Mouse (Mus musculus) gastrocnemius, adult 2 months (tissue): ENCODE results near the gene Mapk9. TPM values are rescaled to one million over a fixed set of nuclear protein-coding genes. Genes with fewer than 3 reads are reported as not detected.

Experiments
- DNase-seq: peaks from one replicate; pipeline ENCODE4 v3.0.0; 2022
- H3K27ac ChIP-seq: fragments of 200-600 bp; 2 replicates; pipeline ENCODE4 v1.8.1; 2022; ENCODE audit warnings: mild to moderate bottlenecking
- H3K4me3 ChIP-seq: fragments of 200-600 bp; 2 replicates; pipeline ENCODE4 v1.8.1; 2022; ENCODE audit warnings: mild to moderate bottlenecking, moderate library complexity
- CTCF ChIP-seq: fragments of 200-600 bp; IDR thresholded peaks from 2 replicates; pipeline ENCODE4 v1.8.1; 2022; ENCODE audit warnings: antibody characterized with exemption, mild to moderate bottlenecking, moderate library complexity
- intact Hi-C: fragments of 180-260 bp; cut with DNase I; formaldehyde crosslinking; loops from one replicate; pipeline ENCODE4 v1.15.1; 2025
- microRNA-seq: library from miRNA; unstranded; fragments of <30 nt; microRNA quantifications from one replicate; pipeline ENCODE4 v1.2.0, GENCODE M21; 2021
- total RNA-seq, 2 experiments: library from RNA; stranded (reverse); gene quantifications; 2 replicates each; pipeline ENCODE4 v1.2.3; 2021

Mapk9 gene
- total RNA-seq, 2 experiments from 2014 or later: 47.4 to 54.4 TPM

- TF ChIP-seq CTCF: no peak
- H3K27ac ChIP-seq: no peak overlapping the region
- DNase-seq: no peak
- no peak overlapping the region for H3K4me3 ChIP-seq
- intact Hi-C loops: no loop called here
Observed at GRCm38 (mm10) chr11:49918521-49919180, 72.1 kb downstream of the Mapk9 start.

GRCm38 (mm10) chr11:49919304-49919703 is 72.8 kb downstream of the Mapk9 start:
- intact Hi-C loops: no loop called here
- no peak overlapping the region for H3K27ac ChIP-seq
- no peak for TF ChIP-seq CTCF
- H3K4me3 ChIP-seq: no peak overlapping the region
- no peak for DNase-seq

- intact Hi-C loops: no loop called here
- no peak overlapping the region for H3K4me3 ChIP-seq
- no peak for TF ChIP-seq CTCF
- no peak for DNase-seq
- no peak overlapping the region for H3K27ac ChIP-seq
Observed at GRCm38 (mm10) chr11:49923539-49923938, 77.0 kb downstream of the Mapk9 start.

GRCm38 (mm10) chr11:49926183-49926582 is 79.6 kb downstream of the Mapk9 start:
- no peak for TF ChIP-seq CTCF
- no peak for DNase-seq
- Histone ChIP-seq H3K4me3 (no peak overlapping the region), H3K27ac (no peak overlapping the region)
- intact Hi-C loops: no loop called here

- H3K27ac ChIP-seq: no peak overlapping the region
- intact Hi-C loops: no loop called here
- no peak for TF ChIP-seq CTCF
- no peak overlapping the region for H3K4me3 ChIP-seq
- no peak for DNase-seq
Observed at GRCm38 (mm10) chr11:49927169-49927568, 80.6 kb downstream of the Mapk9 start.

GRCm38 (mm10) chr11:49927670-49928069 is 81.1 kb downstream of the Mapk9 start:
- intact Hi-C loops: no loop called here
- no peak for TF ChIP-seq CTCF

GRCm38 (mm10) chr11:49931037-49931625 is 84.6 kb downstream of the Mapk9 start:
- DNase-seq: no peak
- Histone ChIP-seq H3K27ac (0 out of 2 replicates have a peak overlapping the region, but pooled peaks have one; percentile 38), H3K4me3 (no peak overlapping the region)
- TF ChIP-seq CTCF: no peak
- intact Hi-C loops: no loop called here

More at GRCm38 (mm10) chr11:49927670-49928069, 81.1 kb downstream of the Mapk9 start:
- H3K4me3 ChIP-seq: no peak overlapping the region
- no peak for DNase-seq
- no peak overlapping the region for H3K27ac ChIP-seq

- intact Hi-C loops: no loop called here
- Histone ChIP-seq H3K4me3 (no peak overlapping the region), H3K27ac (no peak overlapping the region)
- DNase-seq: no peak
- no peak for TF ChIP-seq CTCF
Observed at GRCm38 (mm10) chr11:49931853-49932252, 85.3 kb downstream of the Mapk9 start.

- intact Hi-C loops: no loop called here
- H3K4me3 ChIP-seq: no peak overlapping the region
- no peak for TF ChIP-seq CTCF
- DNase-seq: no peak
- H3K27ac ChIP-seq: no peak overlapping the region
Observed at GRCm38 (mm10) chr11:49933811-49934210, 87.3 kb downstream of the Mapk9 start.

GRCm38 (mm10) chr11:49934322-49934721 is 87.8 kb downstream of the Mapk9 start:
- Histone ChIP-seq H3K4me3 (no peak overlapping the region), H3K27ac (peak overlapping the region; percentile 40; the same call in 1 of the 2 replicates)
- DNase-seq: no peak
- TF ChIP-seq CTCF: no peak
- intact Hi-C loops: no loop called here

Small RNAs within 50 kb of the gene (microRNA-seq; reads per million reads assigned to microRNA genes)
- not detected for gene Gm23492

Other genes starting within 250 kb of the Mapk9 start
- gene Flt4, start 237.5 kb upstream of the Mapk9 start, total RNA-seq: 1 to 10 TPM; 2.8 to 4.3 TPM
- not detected for gene Scgb3a1, start 183.1 kb upstream of the Mapk9 start, total RNA-seq
- gene Cnot6, start 134.0 kb upstream of the Mapk9 start, total RNA-seq: 10 to 100 TPM in 1 of 2 experiments, 1 to 10 TPM in 1; 8.1 to 14.5 TPM
- gene Gfpt2, start 52.6 kb upstream of the Mapk9 start, total RNA-seq: 10 to 100 TPM in 1 of 2 experiments, 1 to 10 TPM in 1; 7.5 to 11.1 TPM
- under 1 TPM; 0.13 to 0.31 TPM for gene Rasgef1c, start 55.1 kb downstream of the Mapk9 start, total RNA-seq
- gene Rnf130, start 178.6 kb downstream of the Mapk9 start, total RNA-seq: 10 to 100 TPM; 41.3 to 51.8 TPM